21 mouse cellular contexts compared by ENCODE assay signal in genomic region chr16:13848310-13848709, GRCm38 (mm10). TPM values are rescaled to one million over a fixed set of nuclear protein-coding genes. Genes with fewer than 3 reads are reported as not detected.
DNase-seq lines count a peak whose midpoint lies in the region; ATAC-seq lines count a peak whose summit lies in the region.
"Had no signal": no experiment of that assay in that cellular context is flagged by ENCODE, and none has a peak within 500 bp of the region (broad histone marks: within the 10 kb centered on the region; RNA-seq: fewer than 3 reads in every experiment).

No protein-coding gene starts in this region.

- H3K4me1 ChIP-seq in neural tube, embryonic 15.5 days, result no peaks in the 10 kb centered on the region
- H3K4me1 ChIP-seq: embryonic facial prominence, embryonic 10.5 days; hindbrain, embryonic 12.5 days; limb, embryonic 13.5 days; liver, embryonic 13.5 days had no signal

- H3K4me2 ChIP-seq in neural tube, embryonic 15.5 days, result no peak overlapping the region
- H3K4me2 ChIP-seq: hindbrain, embryonic 12.5 days; limb, embryonic 13.5 days; liver, embryonic 13.5 days; lung, embryonic 14.5 days had no signal

- peak; percentile 58 for ATAC-seq in inflammation-experienced regulatory T-cells, adult 6 months
- no peak for ATAC-seq in neural tube, embryonic 15.5 days (ENCODE audit: low FRiP score)
- ATAC-seq: Patski had no signal

- peaks cover 48% of the 10 kb centered on the region for H3K36me3 ChIP-seq in neural tube, embryonic 15.5 days

- DNase-seq in 416B (ENCODE audit: low read depth) (peak; percentile 85), MEL-GATA-1-ER (ENCODE audit: extremely low read depth, low read depth) (peak; percentile 42)
- DNase-seq in B cell, adult 2 months, result peak; percentile 18 to 23
- DNase-seq in neural tube, embryonic 10.5 days (ENCODE audit: extremely low spot score, low spot score), result no peak
- no peak for DNase-seq in thymus, adult 18-20 months
- DNase-seq in thymus, postnatal 0 days (ENCODE audit: low spot score), result no peak
- DNase-seq: adrenal gland, postnatal 25 days; cerebellum, adult 2 months; cerebellum, postnatal 36 days; gastrocnemius, postnatal 10 days; kidney, adult 9 months; liver, embryonic 13.5 days; lung, embryonic 14.5 days; midbrain, embryonic 14.5 days; right cerebral cortex, postnatal 25 days had no signal

- no peak overlapping the region for H3K4me3 ChIP-seq in neural tube, embryonic 15.5 days (replicated peaks)
- H3K4me3 ChIP-seq: embryonic facial prominence, embryonic 10.5 days; hindbrain, embryonic 12.5 days; limb, embryonic 13.5 days; liver, embryonic 13.5 days had no signal

- H3K27ac ChIP-seq in neural tube, embryonic 15.5 days (replicated peaks), result no peak overlapping the region
- H3K27ac ChIP-seq: embryonic facial prominence, embryonic 10.5 days; hindbrain, embryonic 12.5 days; limb, embryonic 13.5 days; liver, embryonic 13.5 days had no signal

- no peak overlapping the region for H3K9ac ChIP-seq in neural tube, embryonic 15.5 days (replicated peaks)
- H3K9ac ChIP-seq: hindbrain, embryonic 12.5 days; limb, embryonic 13.5 days; liver, embryonic 13.5 days; lung, embryonic 14.5 days had no signal

- H3K27me3 ChIP-seq in neural tube, embryonic 15.5 days (replicated peaks), result no peaks in the 10 kb centered on the region
- H3K27me3 ChIP-seq: hindbrain, embryonic 12.5 days; limb, embryonic 13.5 days; liver, embryonic 13.5 days; Patski had no signal

- no peaks in the 10 kb centered on the region for H3K9me3 ChIP-seq in neural tube, embryonic 15.5 days (replicated peaks)
- H3K9me3 ChIP-seq: embryonic facial prominence, embryonic 10.5 days; hindbrain, embryonic 12.5 days; limb, embryonic 13.5 days; liver, embryonic 13.5 days had no signal

- 83% methylated on average over 2 of the region's 2 CpGs for WGBS in neural tube, embryonic 15.5 days

RNA-seq across cellular contexts. Expression of gene Ntan1, which starts 29.7 kb away (rescaled TPM):
- polyA plus RNA-seq in inflammation-experienced regulatory T-cells, adult 6 months (2017; shearing (Covaris generic)), result 100 to 1,000 TPM; 146 to 175 (median 156) TPM
- 204 and 223 TPM in 2 replicates for polyA plus RNA-seq in neural tube, embryonic 15.5 days (2015; fragmentation: Nextera tagmentation; extraction: Ambion mirVana)
- polyA plus RNA-seq in thymus, postnatal 0 days (2015; fragmentation: Nextera tagmentation; extraction: Ambion mirVana), result 150 and 155 TPM in 2 replicates

RNA-seq across cellular contexts. Expression of gene Pdxdc1, which starts 54.6 kb away (rescaled TPM):
- 10 to 100 TPM; 22.2 to 29.9 (median 23.3) TPM for polyA plus RNA-seq in inflammation-experienced regulatory T-cells, adult 6 months (2017; shearing (Covaris generic))
- 70.4 and 71.1 TPM in 2 replicates for polyA plus RNA-seq in neural tube, embryonic 15.5 days (2015; fragmentation: Nextera tagmentation; extraction: Ambion mirVana)
- polyA plus RNA-seq in thymus, postnatal 0 days (2015; fragmentation: Nextera tagmentation; extraction: Ambion mirVana), result 36.3 and 38.5 TPM in 2 replicates

RNA-seq across cellular contexts. Expression of gene Mpv17l, which starts 54.7 kb away (rescaled TPM):
- polyA plus RNA-seq in inflammation-experienced regulatory T-cells, adult 6 months (2017; shearing (Covaris generic)), result under 1 TPM; 0.35 to 0.78 (median 0.58) TPM
- polyA plus RNA-seq in neural tube, embryonic 15.5 days (2015; fragmentation: Nextera tagmentation; extraction: Ambion mirVana), result 40.3 and 46.7 TPM in 2 replicates
- polyA plus RNA-seq in thymus, postnatal 0 days (2015; fragmentation: Nextera tagmentation; extraction: Ambion mirVana), result 0.79 and 1.3 TPM in 2 replicates

Comparison
In these comparisons a context has a peak if more than half of its experiments do, and no peak if none do; other contexts are left out.
1. DNase-seq: peak in 416B (single experiment), B cell, adult 2 months (2 of 2) and MEL-GATA-1-ER (single experiment); none in neural tube, embryonic 10.5 days (single experiment), thymus, adult 18-20 months (0 of 2) and thymus, postnatal 0 days (single experiment).
2. RNA of gene Mpv17l, which starts 54.7 kb away (polyA plus RNA-seq): 40.3 to 46.7 TPM in neural tube, embryonic 15.5 days; 0.79 to 1.3 TPM in thymus, postnatal 0 days and 0.35 to 0.78 TPM in inflammation-experienced regulatory T-cells, adult 6 months; every median in the first group is over 10 times any median in the second.